In genomic region chr4:100527554-100528001, GRCm38 (mm10) we compare ENCODE assay signal across 8 mouse cellular contexts. TPM values are rescaled to one million over a fixed set of nuclear protein-coding genes. Genes with fewer than 3 reads are reported as not detected.
A peak's percentile ranks its signal among the peaks of the same experiment; 100 is the strongest.
DNase-seq lines count a peak whose midpoint lies in the region; ATAC-seq and TF ChIP-seq lines count a peak whose summit lies in the region.

No protein-coding gene starts in this region.

- peak overlapping the region; percentile 24; the same call in 1 of the 2 replicates for H3K4me3 ChIP-seq in layer of hippocampus, adult 2 months
- peak overlapping the region; percentile 32 for H3K4me3 ChIP-seq in embryonic facial prominence, embryonic 13.5 days
- H3K4me3 ChIP-seq in hindbrain, embryonic 15.5 days = peak overlapping the region; percentile 15
- H3K4me3 ChIP-seq in midbrain, embryonic 14.5 days (replicated peaks; ENCODE audit: low read depth, low read length) = peak overlapping the region; percentile 15; the same call in 1 of the 2 replicates

- no peak overlapping the region for H3K27ac ChIP-seq in layer of hippocampus, adult 2 months
- H3K27ac ChIP-seq in embryonic facial prominence, embryonic 13.5 days = peak overlapping the region; percentile 69
- no peak overlapping the region for H3K27ac ChIP-seq in hindbrain, embryonic 15.5 days (replicated peaks)
- no peak overlapping the region for H3K27ac ChIP-seq in midbrain, embryonic 14.5 days (replicated peaks; ENCODE audit: low read depth, low read length)

- no peaks in the 10 kb centered on the region for H3K36me3 ChIP-seq in embryonic facial prominence, embryonic 13.5 days
- H3K36me3 ChIP-seq in hindbrain, embryonic 15.5 days = no peaks in the 10 kb centered on the region
- H3K36me3 ChIP-seq in midbrain, embryonic 14.5 days (ENCODE audit: control insufficient read depth, insufficient read depth, low read length) = no peaks in the 10 kb centered on the region

- WGBS in embryonic facial prominence, embryonic 13.5 days = 3% methylated on average over 15 of the region's 15 CpGs
- 7% methylated on average over 15 of the region's 15 CpGs for WGBS in hindbrain, embryonic 15.5 days
- 7% methylated on average over 15 of the region's 15 CpGs for WGBS in midbrain, embryonic 14.5 days

- H3K4me2 ChIP-seq in embryonic facial prominence, embryonic 13.5 days = peak overlapping the region; percentile 59
- H3K4me2 ChIP-seq in hindbrain, embryonic 15.5 days = peak overlapping the region; percentile 46
- peak overlapping the region; percentile 46 for H3K4me2 ChIP-seq in midbrain, embryonic 14.5 days (ENCODE audit: low read length)

- DNase-seq in layer of hippocampus, adult 2 months (ENCODE audit: low spot score in 2 of 2) = no peak
- DNase-seq in layer of hippocampus, adult 11-12 months (ENCODE audit: low spot score) = no peak
- peak; percentile 69 for DNase-seq in midbrain, embryonic 14.5 days
- no peak for DNase-seq in layer of hippocampus, adult 9-11 months
- no peak for DNase-seq in ovary, postnatal 14 days (ENCODE audit: low spot score)
- DNase-seq in ovary, postnatal 36 days (ENCODE audit: low spot score) = no peak

- ATAC-seq in embryonic facial prominence, embryonic 13.5 days (ENCODE audit: insufficient number of reproducible peaks, insufficient read depth, low FRiP score, low TSS enrichment, low read depth) = peak; percentile 72; the same call in 1 of the 2 replicates
- no peak for ATAC-seq in hindbrain, embryonic 15.5 days (ENCODE audit: low FRiP score, low read depth)
- no peak for ATAC-seq in midbrain, embryonic 14.5 days (ENCODE audit: low FRiP score, low TSS enrichment)

- peaks cover 7% of the 10 kb centered on the region; the same call in 1 of the 2 replicates for H3K27me3 ChIP-seq in embryonic facial prominence, embryonic 13.5 days
- peaks cover 21% of the 10 kb centered on the region for H3K27me3 ChIP-seq in hindbrain, embryonic 15.5 days
- H3K27me3 ChIP-seq in midbrain, embryonic 14.5 days (ENCODE audit: control insufficient read depth, insufficient read depth, low read length) = peaks cover 29% of the 10 kb centered on the region; the same call in 1 of the 2 replicates

- no peak overlapping the region for H3K9ac ChIP-seq in embryonic facial prominence, embryonic 13.5 days
- H3K9ac ChIP-seq in hindbrain, embryonic 15.5 days = no peak overlapping the region
- no peak overlapping the region; the same call in 1 of the 2 replicates for H3K9ac ChIP-seq in midbrain, embryonic 14.5 days (replicated peaks; ENCODE audit: low read length)

- TF ChIP-seq CTCF in layer of hippocampus, adult 2 months (conservative IDR thresholded peaks at IDR 0.05) = no peak

- H3K4me1 ChIP-seq in embryonic facial prominence, embryonic 13.5 days = peaks cover 30% of the 10 kb centered on the region
- H3K4me1 ChIP-seq in hindbrain, embryonic 15.5 days (replicated peaks) = peaks cover 14% of the 10 kb centered on the region
- H3K4me1 ChIP-seq in midbrain, embryonic 14.5 days (ENCODE audit: control insufficient read depth, insufficient read depth, low read length) = peaks cover 7% of the 10 kb centered on the region; the same call in 1 of the 2 replicates

- no peaks in the 10 kb centered on the region for H3K9me3 ChIP-seq in embryonic facial prominence, embryonic 13.5 days
- no peaks in the 10 kb centered on the region for H3K9me3 ChIP-seq in hindbrain, embryonic 15.5 days
- no peaks in the 10 kb centered on the region for H3K9me3 ChIP-seq in midbrain, embryonic 14.5 days (ENCODE audit: control insufficient read depth, low read length)

RNA-seq across cellular contexts. Expression of gene Ube2u, which starts 48.9 kb away (rescaled TPM):
- total RNA-seq in layer of hippocampus, adult 2 months (2021) = not detected
- 0.48 and 0.51 TPM in 2 replicates for polyA plus RNA-seq in embryonic facial prominence, embryonic 13.5 days (2015; fragmentation: Nextera tagmentation; extraction: Ambion mirVana)
- polyA plus RNA-seq in hindbrain, embryonic 15.5 days (2015; fragmentation: Nextera tagmentation; extraction: Ambion mirVana) = 0.50 and 0.64 TPM in 2 replicates
- 0.26 and 0.36 TPM in 2 replicates for polyA plus RNA-seq in midbrain, embryonic 14.5 days (2014; fragmentation: Nextera tagmentation; extraction: Ambion mirVana)
